Mouse (Mus musculus): ENCODE measurements around the gene Rap2c. TPM values are rescaled to one million over a fixed set of nuclear protein-coding genes. Genes with fewer than 3 reads are reported as not detected.
A peak's percentile ranks its signal among the peaks of the same experiment; 100 is the strongest.

Gene Rap2c
- 13.0 and 13.3 TPM in 2 replicates for polyA plus RNA-seq (2015; fragmentation: Nextera tagmentation; extraction: Ambion mirVana)

- peak within 1 kb of the TSS; percentile 53 for H3K4me3 ChIP-seq (replicated peaks; ENCODE audit: low read depth, low read length)
- 25% methylated on average over 23 of the region's 92 CpGs for WGBS
- ATAC-seq (replicated peaks; ENCODE audit: low FRiP score, low read depth) = peak; percentile 78
- DNase-seq (ENCODE audit: low spot score) = peak; percentile 84
- no peaks in the 10 kb centered on the region for H3K36me3 ChIP-seq (ENCODE audit: insufficient read depth, low read length)
- peak within 1 kb of the TSS; percentile 88 for H3K9ac ChIP-seq (ENCODE audit: low read depth, low read length)
- H3K9me3 ChIP-seq (replicated peaks; ENCODE audit: low read length) = no peaks in the 10 kb centered on the region
- peak within 1 kb of the TSS; percentile 51 for H3K4me2 ChIP-seq (ENCODE audit: low read length)
- H3K4me1 ChIP-seq (replicated peaks; ENCODE audit: insufficient read depth, low read length) = no peaks in the 10 kb centered on the region
- no peaks in the 10 kb centered on the region for H3K27me3 ChIP-seq (ENCODE audit: insufficient read depth, low read length)
- peak within 1 kb of the TSS; percentile 96 for H3K27ac ChIP-seq
- no peak for TF ChIP-seq CTCF (IDR thresholded peaks at IDR 0.05; ENCODE audit: low read depth)
These were observed at the start of gene Rap2c for GRCm38 (mm10) chrX:51017851-51018785. Gene Rap2c (minus strand): TSS chrX:51018018.

GRCm38 (mm10) chrX:51066539-51067286 lies 48.9 kb upstream of the Rap2c start:
- Histone ChIP-seq H3K4me2 (ENCODE audit: low read length) (no peak overlapping the region), H3K36me3 (ENCODE audit: insufficient read depth, low read length) (no peaks in the 10 kb centered on the region), H3K4me3 (replicated peaks; ENCODE audit: low read depth, low read length) (no peak overlapping the region), H3K9ac (ENCODE audit: low read depth, low read length) (no peak overlapping the region), H3K27ac (no peak overlapping the region), H3K4me1 (replicated peaks; ENCODE audit: insufficient read depth, low read length) (no peaks in the 10 kb centered on the region), H3K27me3 (ENCODE audit: insufficient read depth, low read length) (no peaks in the 10 kb centered on the region), H3K9me3 (replicated peaks; ENCODE audit: low read length) (no peaks in the 10 kb centered on the region)
- DNase-seq (ENCODE audit: low spot score) (no peak), ATAC-seq (replicated peaks; ENCODE audit: low FRiP score, low read depth) (no peak)
- WGBS = 81% methylated on average over 11 of the region's 11 CpGs
- TF ChIP-seq CTCF (IDR thresholded peaks at IDR 0.05; ENCODE audit: low read depth) = no peak

GRCm38 (mm10) chrX:51065773-51066172 lies 48.0 kb upstream of the Rap2c start:
- H3K4me2 ChIP-seq (ENCODE audit: low read length) = no peak overlapping the region
- no peaks in the 10 kb centered on the region for H3K36me3 ChIP-seq (ENCODE audit: insufficient read depth, low read length)
- no peaks in the 10 kb centered on the region for H3K4me1 ChIP-seq (replicated peaks; ENCODE audit: insufficient read depth, low read length)
- WGBS = 24% methylated on average over 6 of the region's 6 CpGs
- peak; percentile 80 for TF ChIP-seq CTCF (IDR thresholded peaks at IDR 0.05; ENCODE audit: low read depth)
- no peak overlapping the region for H3K27ac ChIP-seq
- ATAC-seq (replicated peaks; ENCODE audit: low FRiP score, low read depth) (peak; percentile 61; the same call in 1 of the 2 replicates), DNase-seq (ENCODE audit: low spot score) (peak; percentile 59)
- H3K9ac ChIP-seq (ENCODE audit: low read depth, low read length) = no peak overlapping the region
- H3K9me3 ChIP-seq (replicated peaks; ENCODE audit: low read length) = no peaks in the 10 kb centered on the region
- H3K4me3 ChIP-seq (replicated peaks; ENCODE audit: low read depth, low read length) = no peak overlapping the region
- no peaks in the 10 kb centered on the region for H3K27me3 ChIP-seq (ENCODE audit: insufficient read depth, low read length)

- no peak overlapping the region for H3K27ac ChIP-seq
- TF ChIP-seq CTCF (IDR thresholded peaks at IDR 0.05; ENCODE audit: low read depth) = no peak; the same call in 1 of the 2 replicates
- no peaks in the 10 kb centered on the region for H3K9me3 ChIP-seq (replicated peaks; ENCODE audit: low read length)
- WGBS = 57% methylated on average over 6 of the region's 6 CpGs
- no peaks in the 10 kb centered on the region for H3K27me3 ChIP-seq (ENCODE audit: insufficient read depth, low read length)
- no peak for DNase-seq (ENCODE audit: low spot score)
- H3K9ac ChIP-seq (ENCODE audit: low read depth, low read length) = no peak overlapping the region
- H3K4me3 ChIP-seq (replicated peaks; ENCODE audit: low read depth, low read length) = no peak overlapping the region
- no peaks in the 10 kb centered on the region for H3K36me3 ChIP-seq (ENCODE audit: insufficient read depth, low read length)
- no peak for ATAC-seq (replicated peaks; ENCODE audit: low FRiP score, low read depth)
- H3K4me2 ChIP-seq (ENCODE audit: low read length) = no peak overlapping the region
- no peaks in the 10 kb centered on the region for H3K4me1 ChIP-seq (replicated peaks; ENCODE audit: insufficient read depth, low read length)
These were observed 47.4 kb upstream of the Rap2c start for GRCm38 (mm10) chrX:51065158-51065664.

GRCm38 (mm10) chrX:51060220-51060619 lies 42.4 kb upstream of the Rap2c start:
- H3K36me3 ChIP-seq (ENCODE audit: insufficient read depth, low read length) = no peaks in the 10 kb centered on the region
- ATAC-seq (replicated peaks; ENCODE audit: low FRiP score, low read depth) = no peak
- no peak overlapping the region for H3K4me2 ChIP-seq (ENCODE audit: low read length)
- H3K9me3 ChIP-seq (replicated peaks; ENCODE audit: low read length) = no peaks in the 10 kb centered on the region
- 60% methylated on average over 4 of the region's 4 CpGs for WGBS
- H3K27ac ChIP-seq = no peak overlapping the region
- no peaks in the 10 kb centered on the region for H3K27me3 ChIP-seq (ENCODE audit: insufficient read depth, low read length)
- TF ChIP-seq CTCF (IDR thresholded peaks at IDR 0.05; ENCODE audit: low read depth) = no peak
- H3K4me3 ChIP-seq (replicated peaks; ENCODE audit: low read depth, low read length) = no peak overlapping the region
- H3K4me1 ChIP-seq (replicated peaks; ENCODE audit: insufficient read depth, low read length) = no peaks in the 10 kb centered on the region
- no peak for DNase-seq (ENCODE audit: low spot score)
- H3K9ac ChIP-seq (ENCODE audit: low read depth, low read length) = no peak overlapping the region

- no peak overlapping the region for H3K4me3 ChIP-seq (replicated peaks; ENCODE audit: low read depth, low read length)
These were observed 40.9 kb upstream of the Rap2c start for GRCm38 (mm10) chrX:51058741-51059140.

More at GRCm38 (mm10) chrX:51058741-51059140, 40.9 kb upstream of the Rap2c start:
- no peaks in the 10 kb centered on the region for H3K9me3 ChIP-seq (replicated peaks; ENCODE audit: low read length)
- no peak for TF ChIP-seq CTCF (IDR thresholded peaks at IDR 0.05; ENCODE audit: low read depth)
- H3K4me2 ChIP-seq (ENCODE audit: low read length) = no peak overlapping the region
- ATAC-seq (replicated peaks; ENCODE audit: low FRiP score, low read depth) (no peak), DNase-seq (ENCODE audit: low spot score) (no peak)
- no peaks in the 10 kb centered on the region for H3K27me3 ChIP-seq (ENCODE audit: insufficient read depth, low read length)
- no peaks in the 10 kb centered on the region for H3K36me3 ChIP-seq (ENCODE audit: insufficient read depth, low read length)
- H3K27ac ChIP-seq = no peak overlapping the region
- H3K4me1 ChIP-seq (replicated peaks; ENCODE audit: insufficient read depth, low read length) = no peaks in the 10 kb centered on the region
- no peak overlapping the region for H3K9ac ChIP-seq (ENCODE audit: low read depth, low read length)
- WGBS = 74% methylated on average over 4 of the region's 4 CpGs
